Mouse (Mus musculus) hindbrain, embryonic 15.5 days (tissue): Measurements from ENCODE around the gene Grk1. TPM values are rescaled to one million over a fixed set of nuclear protein-coding genes. Genes with fewer than 3 reads are reported as not detected.

Experiments
- ATAC-seq: fragments of 200-750 bp; cut with Nextera tagmentation; 2 replicates; pipeline ENCODE4 v1.8.0; 2017; ENCODE audit warnings: low read depth, moderate number of reproducible peaks, moderate TSS enrichment; ENCODE audit not compliant: low FRiP score
- H3K27ac ChIP-seq: fragments of 300-500 bp; sonication (generic); replicated peaks from 2 replicates; pipeline ENCODE4 v1.5.1; 2015; ENCODE audit warnings: mild to moderate bottlenecking, inconsistent platforms
- H3K27me3 ChIP-seq: fragments of 300-500 bp; sonication (generic); 2 replicates; pipeline ENCODE4 v1.6.1; 2015; ENCODE audit warnings: control low read depth, inconsistent platforms
- H3K36me3 ChIP-seq: fragments of 300-500 bp; sonication (generic); 2 replicates; pipeline ENCODE4 v1.6.1; 2015; ENCODE audit warnings: control low read depth, inconsistent platforms
- H3K4me1 ChIP-seq: fragments of 300-500 bp; sonication (generic); replicated peaks from 2 replicates; pipeline ENCODE4 v1.6.1; 2015; ENCODE audit warnings: control low read depth, inconsistent platforms
- H3K4me2 ChIP-seq: fragments of 300-500 bp; sonication (generic); 2 replicates; pipeline ENCODE4 v1.6.1; 2015; ENCODE audit warnings: moderate library complexity, mild to moderate bottlenecking, inconsistent platforms
- H3K4me3 ChIP-seq: fragments of 300-500 bp; sonication (generic); 2 replicates; pipeline ENCODE4 v1.5.1; 2015; ENCODE audit warnings: mild to moderate bottlenecking, inconsistent platforms
- H3K9ac ChIP-seq: fragments of 300-500 bp; sonication (generic); 2 replicates; pipeline ENCODE4 v1.6.1; 2015; ENCODE audit warnings: inconsistent platforms
- H3K9me3 ChIP-seq: fragments of 300-500 bp; sonication (generic); 2 replicates; pipeline ENCODE4 v1.6.1; 2016; ENCODE audit warnings: control low read depth, inconsistent platforms
- WGBS: fragments of 180-500 bp; shearing (Covaris S2); methylation state at CpG from one replicate; pipeline ENCODE4 v1.1.7; 2015; 5-methylcytosine and 5-hydroxymethylcytosine counted together
- polyA plus RNA-seq: library from polyadenylated mRNA; unstranded; fragments of >200 nt; fragmentation: Nextera tagmentation; extraction: Ambion mirVana; gene quantifications from 2 replicates; pipeline ENCODE4 v1.2.1, GENCODE M21; 2015

Gene Grk1
- polyA plus RNA-seq, 1 experiment from 2014 or later = not detected

DNA sequence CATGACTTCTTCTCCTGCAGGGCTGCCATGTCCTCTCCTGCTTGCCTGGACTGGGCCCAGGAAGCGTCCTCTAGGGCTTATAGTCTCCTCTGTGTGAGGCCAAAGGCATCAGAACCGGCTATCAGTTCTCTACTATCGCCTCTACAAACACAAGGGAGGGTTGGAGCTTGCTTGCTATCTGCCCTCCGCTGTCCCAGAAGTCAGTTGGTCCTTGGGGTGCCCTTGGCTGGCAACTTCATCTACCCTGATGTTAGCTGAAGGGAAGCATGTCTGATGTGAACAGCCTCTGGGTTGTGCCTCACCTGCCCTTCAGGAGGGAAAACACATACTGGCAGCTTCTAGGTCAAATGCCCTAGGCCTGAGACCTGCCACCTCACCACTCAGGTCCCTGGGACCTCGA, 8.2 kb upstream of the Grk1 start, which contains the start of gene Atp4b:
TSS of gene Atp4b (minus strand) at position 101 of the 400 bp plus-strand sequence.
- 85% methylated on average over 5 of the region's 5 CpGs for WGBS
- H3K27me3 ChIP-seq = no peaks in the 10 kb centered on the region
- H3K4me1 ChIP-seq = no peaks in the 10 kb centered on the region
- H3K4me3 ChIP-seq = no peak within 1 kb of the TSS
- no peak for ATAC-seq
- H3K36me3 ChIP-seq = no peaks in the 10 kb centered on the region
- no peaks in the 10 kb centered on the region for H3K9me3 ChIP-seq
- H3K27ac ChIP-seq = no peak within 1 kb of the TSS
- no peak within 1 kb of the TSS for H3K4me2 ChIP-seq
- H3K9ac ChIP-seq = no peak within 1 kb of the TSS

DNA sequence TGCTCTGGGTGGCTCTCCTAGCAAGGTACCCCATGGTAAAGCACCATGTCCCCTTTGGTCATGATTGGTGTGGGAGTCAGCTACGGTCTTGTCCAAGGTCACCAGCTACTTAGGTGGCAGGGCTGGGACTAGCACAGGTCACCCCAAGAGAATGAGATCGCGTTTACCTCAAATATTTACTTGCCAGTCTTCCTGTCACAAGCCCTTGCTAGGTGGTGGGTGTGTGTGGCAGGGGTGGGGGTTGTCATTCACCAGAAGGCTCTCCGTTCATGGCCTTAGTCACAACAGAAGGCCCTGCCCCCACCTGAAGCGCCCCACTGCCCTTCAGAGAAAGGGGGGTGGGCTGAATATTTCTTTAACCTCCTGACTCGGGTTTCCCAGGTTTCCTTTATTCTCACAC, 1.4 kb upstream of the Grk1 start:
- no peak overlapping the region for H3K27ac ChIP-seq
- H3K27me3 ChIP-seq = no peaks in the 10 kb centered on the region
- H3K9me3 ChIP-seq = no peaks in the 10 kb centered on the region
- no peak overlapping the region for H3K4me2 ChIP-seq
- H3K9ac ChIP-seq = no peak overlapping the region
- WGBS = 77% methylated on average over 6 of the region's 6 CpGs
- no peaks in the 10 kb centered on the region for H3K4me1 ChIP-seq
- H3K4me3 ChIP-seq = no peak overlapping the region
- no peak for ATAC-seq
- H3K36me3 ChIP-seq = no peaks in the 10 kb centered on the region

GRCm38 (mm10) chr8:13406011-13406410, 1.1 kb downstream of the Grk1 start:
- Histone ChIP-seq H3K4me3 (no peak overlapping the region), H3K9me3 (no peaks in the 10 kb centered on the region), H3K9ac (no peak overlapping the region), H3K4me1 (no peaks in the 10 kb centered on the region), H3K4me2 (no peak overlapping the region), H3K27me3 (no peaks in the 10 kb centered on the region), H3K36me3 (no peaks in the 10 kb centered on the region), H3K27ac (no peak overlapping the region)
- WGBS = 78% methylated on average over 5 of the region's 5 CpGs
- ATAC-seq = no peak

GRCm38 (mm10) chr8:13411597-13411996, 6.7 kb downstream of the Grk1 start:
- Histone ChIP-seq H3K4me1 (no peaks in the 10 kb centered on the region), H3K9me3 (no peaks in the 10 kb centered on the region), H3K27me3 (no peaks in the 10 kb centered on the region), H3K4me3 (no peak overlapping the region), H3K36me3 (no peaks in the 10 kb centered on the region), H3K27ac (no peak overlapping the region), H3K9ac (no peak overlapping the region), H3K4me2 (no peak overlapping the region)
- WGBS = 35% methylated on average over 6 of the region's 6 CpGs
- no peak for ATAC-seq

GRCm38 (mm10) chr8:13412891-13413558, 8.1 kb downstream of the Grk1 start:
- H3K4me1 ChIP-seq = no peaks in the 10 kb centered on the region
- no peaks in the 10 kb centered on the region for H3K9me3 ChIP-seq
- no peak overlapping the region for H3K4me3 ChIP-seq
- ATAC-seq = no peak; the same call in 1 of the 2 replicates
- H3K36me3 ChIP-seq = no peaks in the 10 kb centered on the region
- no peak overlapping the region for H3K9ac ChIP-seq
- H3K27me3 ChIP-seq = no peaks in the 10 kb centered on the region
- WGBS = 67% methylated on average over 13 of the region's 13 CpGs
- no peak overlapping the region for H3K4me2 ChIP-seq
- H3K27ac ChIP-seq = no peak overlapping the region

GRCm38 (mm10) chr8:13413823-13414390, 9.0 kb downstream of the Grk1 start:
- Histone ChIP-seq H3K4me3 (no peak overlapping the region), H3K4me1 (no peaks in the 10 kb centered on the region), H3K27me3 (no peaks in the 10 kb centered on the region), H3K27ac (no peak overlapping the region), H3K4me2 (no peak overlapping the region), H3K36me3 (no peaks in the 10 kb centered on the region), H3K9ac (no peak overlapping the region), H3K9me3 (no peaks in the 10 kb centered on the region)
- WGBS = 62% methylated on average over 12 of the region's 12 CpGs
- no peak for ATAC-seq

- no peaks in the 10 kb centered on the region for H3K27me3 ChIP-seq
- no peaks in the 10 kb centered on the region for H3K9me3 ChIP-seq
- H3K4me3 ChIP-seq = no peak overlapping the region
- H3K36me3 ChIP-seq = no peaks in the 10 kb centered on the region
- WGBS = 75% methylated on average over 10 of the region's 10 CpGs
- H3K4me1 ChIP-seq = no peaks in the 10 kb centered on the region
- no peak overlapping the region for H3K27ac ChIP-seq
- no peak overlapping the region for H3K9ac ChIP-seq
- H3K4me2 ChIP-seq = no peak overlapping the region
- no peak for ATAC-seq
These were observed 11.0 kb downstream of the Grk1 start for GRCm38 (mm10) chr8:13415879-13416278.

DNA sequence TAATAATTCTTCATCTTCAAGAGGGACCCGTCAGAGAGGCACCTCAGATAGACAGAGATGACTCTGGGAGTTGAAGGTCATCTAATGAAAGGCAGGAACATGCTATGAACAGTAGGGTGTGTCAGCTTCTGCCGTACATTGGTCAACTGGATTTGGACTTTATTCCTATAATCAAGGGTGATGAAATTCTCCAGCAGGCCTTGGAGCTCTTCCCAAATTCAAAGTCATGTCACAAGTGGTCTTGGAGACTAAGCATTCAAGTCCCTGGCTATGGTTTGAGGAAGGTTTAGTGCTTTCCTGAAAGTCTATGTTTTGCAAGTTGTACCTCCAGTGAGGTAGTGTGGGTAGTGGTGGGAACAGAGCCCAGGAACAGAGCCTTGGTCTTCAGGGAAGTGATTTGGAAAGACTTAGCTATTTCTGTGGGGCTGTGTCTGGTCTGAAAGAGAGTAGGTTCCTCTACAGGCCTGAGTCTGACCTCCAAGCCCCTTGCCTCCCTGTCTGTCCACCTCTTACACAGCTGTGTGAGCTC, 14.3 kb downstream of the Grk1 start:
- no peak for ATAC-seq
- Histone ChIP-seq H3K9me3 (no peaks in the 10 kb centered on the region), H3K36me3 (no peaks in the 10 kb centered on the region), H3K4me1 (no peaks in the 10 kb centered on the region), H3K27me3 (no peaks in the 10 kb centered on the region), H3K9ac (no peak overlapping the region), H3K4me2 (no peak overlapping the region), H3K4me3 (no peak overlapping the region), H3K27ac (no peak overlapping the region)
- WGBS = 87% methylated on average over 2 of the region's 2 CpGs

DNA sequence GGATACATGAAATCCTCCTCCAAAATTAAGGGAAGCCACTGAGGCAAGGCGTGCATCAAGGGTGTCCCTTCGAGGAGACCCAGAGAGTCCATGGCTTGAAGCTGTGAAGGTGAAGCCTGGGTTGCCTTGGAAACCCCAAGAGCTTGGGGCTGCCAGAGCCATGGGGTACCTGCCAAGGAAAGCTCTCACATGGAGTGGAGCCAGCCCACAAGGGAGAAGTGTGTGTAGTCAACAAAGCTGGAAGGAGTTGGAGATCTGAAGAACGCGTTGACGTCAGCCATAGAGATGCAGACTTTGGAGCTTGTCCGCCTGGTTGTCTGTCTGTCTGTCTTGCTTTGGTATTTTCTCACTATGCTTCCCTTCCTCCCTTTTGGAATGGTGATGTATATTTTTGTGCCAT, 16.1 kb downstream of the Grk1 start:
- Histone ChIP-seq H3K4me3 (no peak overlapping the region), H3K27ac (no peak overlapping the region)
- ATAC-seq = no peak

DNA sequence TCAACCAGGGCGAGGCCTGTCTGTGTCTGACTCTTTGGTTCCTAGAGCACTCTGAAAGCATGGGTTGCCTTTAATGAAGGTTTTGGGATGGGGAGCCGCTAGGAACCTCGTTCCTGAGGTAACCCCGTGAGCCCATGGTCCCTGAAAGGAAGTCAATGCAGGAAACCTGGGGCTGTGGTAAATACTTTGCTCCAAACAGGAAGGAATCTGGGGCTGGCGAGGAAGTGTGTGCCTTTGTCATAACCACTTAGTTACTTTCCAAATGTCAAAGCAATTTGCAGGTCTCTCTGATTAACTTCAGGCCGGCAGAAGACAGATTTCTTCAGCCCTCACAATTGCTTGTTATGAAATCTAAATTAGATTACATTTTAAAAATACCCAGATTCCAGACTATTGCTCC, 22.5 kb downstream of the Grk1 start:
- no peak overlapping the region for H3K4me3 ChIP-seq
- 79% methylated on average over 6 of the region's 6 CpGs for WGBS
- peaks cover 5% of the 10 kb centered on the region; the same call in 1 of the 2 replicates for H3K4me1 ChIP-seq
- no peaks in the 10 kb centered on the region for H3K36me3 ChIP-seq
- no peaks in the 10 kb centered on the region for H3K9me3 ChIP-seq
- H3K4me2 ChIP-seq = no peak overlapping the region
- H3K27me3 ChIP-seq = no peaks in the 10 kb centered on the region
- no peak overlapping the region for H3K27ac ChIP-seq
- H3K9ac ChIP-seq = no peak overlapping the region
- ATAC-seq = no peak

More for the DNA sequence above, 16.1 kb downstream of the Grk1 start:
- Histone ChIP-seq H3K9me3 (no peaks in the 10 kb centered on the region), H3K27me3 (no peaks in the 10 kb centered on the region), H3K36me3 (no peaks in the 10 kb centered on the region), H3K9ac (no peak overlapping the region), H3K4me2 (no peak overlapping the region), H3K4me1 (no peaks in the 10 kb centered on the region)
- WGBS = 89% methylated on average over 6 of the region's 6 CpGs

GRCm38 (mm10) chr8:13428156-13428555, 23.3 kb downstream of the Grk1 start:
- 89% methylated on average over 9 of the region's 9 CpGs for WGBS
- Histone ChIP-seq H3K36me3 (no peaks in the 10 kb centered on the region), H3K9ac (no peak overlapping the region), H3K27me3 (no peaks in the 10 kb centered on the region), H3K4me1 (peaks cover 5% of the 10 kb centered on the region; the same call in 1 of the 2 replicates), H3K4me2 (no peak overlapping the region), H3K9me3 (no peaks in the 10 kb centered on the region), H3K4me3 (no peak overlapping the region), H3K27ac (no peak overlapping the region)
- no peak for ATAC-seq

DNA sequence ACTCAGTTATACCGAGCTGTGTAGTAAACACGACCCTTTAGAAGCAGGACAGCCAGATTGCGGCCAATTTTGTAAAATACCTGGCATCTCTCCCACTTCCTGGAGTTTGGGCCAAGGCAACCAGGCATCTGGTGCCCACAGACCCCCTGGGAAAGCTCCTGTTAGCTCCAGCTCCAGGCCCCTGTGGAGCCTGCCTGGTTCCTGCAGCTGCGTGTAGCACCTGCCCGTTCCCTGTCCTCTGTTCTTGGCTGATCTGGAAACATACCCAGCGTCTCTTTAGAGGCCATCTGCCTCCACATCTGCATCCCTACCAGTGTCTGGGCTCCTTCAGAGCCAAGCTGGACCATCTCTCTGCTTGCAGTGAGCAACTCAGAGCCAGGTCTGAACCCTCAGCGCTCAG, 25.5 kb downstream of the Grk1 start:
- Histone ChIP-seq H3K27ac (no peak overlapping the region), H3K4me1 (peaks cover 8% of the 10 kb centered on the region; the same call in 1 of the 2 replicates), H3K4me2 (no peak overlapping the region), H3K4me3 (no peak overlapping the region), H3K9me3 (no peaks in the 10 kb centered on the region), H3K9ac (no peak overlapping the region), H3K36me3 (no peaks in the 10 kb centered on the region), H3K27me3 (peaks cover 1% of the 10 kb centered on the region)
- WGBS = 63% methylated on average over 7 of the region's 7 CpGs
- ATAC-seq = no peak
